Mouse (Mus musculus) lung, postnatal 0 days (tissue): ENCODE results near the gene Klk1b24.

Experiments
- CTCF ChIP-seq: IDR thresholded peaks from 2 replicates; pipeline ENCODE4 v1.5.1; 2016; ENCODE audit warnings: antibody characterized with exemption, mild to moderate bottlenecking
- EP300 ChIP-seq: IDR thresholded peaks from 2 replicates; pipeline ENCODE4 v1.6.1; 2016; ENCODE audit warnings: antibody characterized with exemption, mild to moderate bottlenecking, control low read depth

DNA sequence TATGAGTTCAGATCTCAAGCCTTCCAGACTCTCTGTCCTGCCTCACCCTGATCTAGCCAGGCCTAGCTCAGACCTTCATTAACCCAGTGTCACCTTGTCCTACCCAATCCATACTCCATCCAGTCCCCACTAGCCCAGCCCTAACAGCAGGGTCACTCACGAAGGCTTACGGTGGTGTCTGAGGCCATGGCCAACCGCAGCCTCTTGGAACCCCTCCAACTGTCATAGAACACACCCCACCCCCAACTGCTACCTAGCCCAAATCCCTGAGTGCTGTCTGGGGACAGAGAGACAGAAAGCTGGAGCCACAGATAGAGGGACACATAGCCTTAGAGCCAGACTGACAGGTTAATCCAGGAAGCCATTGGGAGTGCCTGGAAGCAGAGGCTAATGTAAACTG, 47.9 kb downstream of the Klk1b24 start, which contains the start of gene Gm36864:
- TF ChIP-seq CTCF (no peak), EP300 (no peak)
